Mouse (Mus musculus) stomach, postnatal 0 days (tissue): ENCODE data around the gene Rps6.

Source experiments
- CTCF ChIP-seq: IDR thresholded peaks from 2 replicates; pipeline ENCODE4 v1.5.1; 2016; ENCODE audit warnings: antibody characterized with exemption, low read depth, mild to moderate bottlenecking, moderate library complexity
- EP300 ChIP-seq: optimal IDR thresholded peaks from 2 replicates; pipeline ENCODE3; 2016; ENCODE audit warnings: antibody characterized with exemption

GRCm38 (mm10) chr4:86852813-86853590, 4.2 kb downstream of the Rps6 start:
- TF ChIP-seq CTCF: no peak
- no peak for TF ChIP-seq EP300
